Mouse (Mus musculus) limb, embryonic 14.5 days (tissue): Measurements from ENCODE around the gene Mfsd4b3. TPM values are rescaled to one million over a fixed set of nuclear protein-coding genes. Genes with fewer than 3 reads are reported as not detected.
"Not testable (repeated sequence)": the region's sequence is repeated elsewhere in the genome, so short reads cannot be mapped to it uniquely, and the experiment has no call there.

Source experiments
- ATAC-seq: fragments of 200-750 bp; cut with Nextera tagmentation; 2 replicates; pipeline ENCODE4 v1.8.0; 2017; ENCODE audit warnings: low read depth, moderate number of reproducible peaks, moderate TSS enrichment; ENCODE audit not compliant: low FRiP score
- DNase-seq: peaks from one replicate; pipeline ENCODE4 v3.0.0-alpha.2; 2015; ENCODE audit warnings: low spot score
- H3K27ac ChIP-seq: fragments of 300-500 bp; sonication (generic); replicated peaks from 2 replicates; pipeline ENCODE4 v1.5.1; 2014; ENCODE audit warnings: low read depth, mild to moderate bottlenecking, low read length, moderate library complexity, mixed read lengths
- H3K27me3 ChIP-seq: fragments of 300-500 bp; sonication (generic); 2 replicates; pipeline ENCODE4 v1.6.1; 2014; ENCODE audit warnings: low read length, mixed read lengths; ENCODE audit not compliant: control insufficient read depth, insufficient read depth
- H3K36me3 ChIP-seq: fragments of 300-500 bp; sonication (generic); 2 replicates; pipeline ENCODE4 v1.6.1; 2014; ENCODE audit warnings: mild to moderate bottlenecking, low read length, moderate library complexity, mixed read lengths; ENCODE audit not compliant: control insufficient read depth, insufficient read depth
- H3K4me1 ChIP-seq: fragments of 300-500 bp; sonication (generic); 2 replicates; pipeline ENCODE4 v1.6.1; 2014; ENCODE audit warnings: antibody characterized with exemption, low read length, mixed read lengths; ENCODE audit not compliant: control insufficient read depth, insufficient read depth
- H3K4me2 ChIP-seq: fragments of 300-500 bp; sonication (generic); replicated peaks from 2 replicates; pipeline ENCODE4 v1.6.1; 2014; ENCODE audit warnings: low read depth, mild to moderate bottlenecking, low read length, moderate library complexity; ENCODE audit not compliant: severe bottlenecking
- H3K4me3 ChIP-seq: fragments of 300-500 bp; sonication (generic); replicated peaks from 2 replicates; pipeline ENCODE4 v1.5.1; 2014; ENCODE audit warnings: low read length
- H3K9ac ChIP-seq: fragments of 300-500 bp; sonication (generic); 2 replicates; pipeline ENCODE4 v1.6.1; 2014; ENCODE audit warnings: mild to moderate bottlenecking, low read depth, low read length, moderate library complexity; ENCODE audit not compliant: severe bottlenecking
- H3K9me3 ChIP-seq: fragments of 300-500 bp; sonication (generic); 2 replicates; pipeline ENCODE4 v1.6.1; 2016; ENCODE audit warnings: low read length; ENCODE audit not compliant: control insufficient read depth
- POLR2A ChIP-seq: fragments of 200-500 bp; IDR thresholded peaks from 2 replicates; pipeline ENCODE4 v1.8.0; 2012; ENCODE audit warnings: inconsistent platforms, mild to moderate bottlenecking, moderate library complexity, borderline replicate concordance; ENCODE audit not compliant: insufficient read depth, insufficient read length; ENCODE audit errors: extremely low read depth
- WGBS: fragments of 180-500 bp; shearing (Covaris S2); extraction: QIAGEN DNeasy Blood & Tissue Kit; methylation state at CpG from one replicate; pipeline ENCODE4 v1.1.7; 2014; 5-methylcytosine and 5-hydroxymethylcytosine counted together
- polyA plus RNA-seq, 2 experiments: library from polyadenylated mRNA; depleted of rRNA in 1 of 2; stranded (reverse) in 1 of 2; unstranded in 1 of 2; fragments of >200 nt; fragmentation: Nextera tagmentation in 1 of 2; extraction: Ambion mirVana in 1 of 2; gene quantifications; 2 replicates each; pipeline versions ENCODE4 v1.2.1 to v1.2.3; 2012 to 2014

Gene Mfsd4b3
- polyA plus RNA-seq, 2 experiments = 0.44 to 0.48 TPM

- Histone ChIP-seq H3K4me3 (peak within 1 kb of the TSS; percentile 43), H3K27ac (no peak within 1 kb of the TSS), H3K9me3 (no peaks in the 10 kb centered on the region), H3K36me3 (no peaks in the 10 kb centered on the region), H3K27me3 (peaks cover 15% of the 10 kb centered on the region), H3K9ac (peak within 1 kb of the TSS; percentile 52), H3K4me2 (peak within 1 kb of the TSS; percentile 89), H3K4me1 (peaks cover 9% of the 10 kb centered on the region; the same call in 1 of the 2 replicates)
- TF ChIP-seq POLR2A = no peak
- under 1% methylated on average over 31 of the region's 41 CpGs for WGBS
- ATAC-seq (no peak), DNase-seq (no peak)
Measured at GRCm38 (mm10) chr10:39926616-39927139, 33.3 kb downstream of the Mfsd4b3 start, which contains the start of gene Mfsd4b2. Gene Mfsd4b2, minus strand, starts transcription at chr10:39926923.

DNA sequence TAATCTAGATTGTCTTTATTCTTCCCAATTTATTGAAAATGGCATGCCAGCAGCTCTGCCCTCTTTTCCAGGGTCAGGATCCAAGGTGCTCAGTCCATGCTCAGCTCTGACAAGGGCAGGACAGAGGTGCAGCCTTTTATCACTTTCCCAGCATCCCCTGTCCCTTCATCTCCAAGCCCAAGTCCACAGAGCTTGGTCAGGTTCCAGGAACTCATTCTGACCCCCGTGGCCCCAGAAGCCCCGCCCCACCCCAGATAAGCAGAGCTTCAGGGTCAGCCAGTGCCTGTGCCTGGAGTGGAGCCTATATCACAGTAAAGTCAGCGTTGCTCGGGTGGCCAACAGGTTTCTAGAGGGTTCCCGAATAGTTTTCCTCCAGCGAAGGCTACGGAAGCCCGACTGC lies 35.4 kb downstream of the Mfsd4b3 start:
- H3K36me3 ChIP-seq, H3K4me3 ChIP-seq, H3K4me2 ChIP-seq, DNase-seq, H3K9me3 ChIP-seq, H3K9ac ChIP-seq, H3K27ac ChIP-seq, H3K4me1 ChIP-seq, ATAC-seq: not testable (repeated sequence)
- 67% methylated on average over 8 of the region's 8 CpGs for WGBS
- H3K27me3 ChIP-seq = peaks cover 15% of the 10 kb centered on the region

- H3K9ac ChIP-seq = no peak overlapping the region
- no peak overlapping the region for H3K4me2 ChIP-seq
- no peak for TF ChIP-seq POLR2A
- no peaks in the 10 kb centered on the region for H3K27me3 ChIP-seq
- no peaks in the 10 kb centered on the region for H3K36me3 ChIP-seq
- DNase-seq (no peak), ATAC-seq (no peak)
- no peak overlapping the region for H3K4me3 ChIP-seq
- no peak overlapping the region for H3K27ac ChIP-seq
- no peaks in the 10 kb centered on the region for H3K4me1 ChIP-seq
- no peaks in the 10 kb centered on the region for H3K9me3 ChIP-seq
Measured at GRCm38 (mm10) chr10:39912616-39913015, 47.3 kb downstream of the Mfsd4b3 start.

GRCm38 (mm10) chr10:39908768-39909441 lies 51.0 kb downstream of the Mfsd4b3 start:
- Histone ChIP-seq H3K4me1 (no peaks in the 10 kb centered on the region), H3K4me2 (no peak overlapping the region), H3K36me3 (no peaks in the 10 kb centered on the region), H3K27me3 (no peaks in the 10 kb centered on the region), H3K4me3 (no peak overlapping the region), H3K9ac (no peak overlapping the region), H3K9me3 (no peaks in the 10 kb centered on the region), H3K27ac (no peak overlapping the region)
- DNase-seq (no peak), ATAC-seq (no peak)
- TF ChIP-seq POLR2A = no peak
- WGBS = 72% methylated on average over 13 of the region's 13 CpGs

DNA sequence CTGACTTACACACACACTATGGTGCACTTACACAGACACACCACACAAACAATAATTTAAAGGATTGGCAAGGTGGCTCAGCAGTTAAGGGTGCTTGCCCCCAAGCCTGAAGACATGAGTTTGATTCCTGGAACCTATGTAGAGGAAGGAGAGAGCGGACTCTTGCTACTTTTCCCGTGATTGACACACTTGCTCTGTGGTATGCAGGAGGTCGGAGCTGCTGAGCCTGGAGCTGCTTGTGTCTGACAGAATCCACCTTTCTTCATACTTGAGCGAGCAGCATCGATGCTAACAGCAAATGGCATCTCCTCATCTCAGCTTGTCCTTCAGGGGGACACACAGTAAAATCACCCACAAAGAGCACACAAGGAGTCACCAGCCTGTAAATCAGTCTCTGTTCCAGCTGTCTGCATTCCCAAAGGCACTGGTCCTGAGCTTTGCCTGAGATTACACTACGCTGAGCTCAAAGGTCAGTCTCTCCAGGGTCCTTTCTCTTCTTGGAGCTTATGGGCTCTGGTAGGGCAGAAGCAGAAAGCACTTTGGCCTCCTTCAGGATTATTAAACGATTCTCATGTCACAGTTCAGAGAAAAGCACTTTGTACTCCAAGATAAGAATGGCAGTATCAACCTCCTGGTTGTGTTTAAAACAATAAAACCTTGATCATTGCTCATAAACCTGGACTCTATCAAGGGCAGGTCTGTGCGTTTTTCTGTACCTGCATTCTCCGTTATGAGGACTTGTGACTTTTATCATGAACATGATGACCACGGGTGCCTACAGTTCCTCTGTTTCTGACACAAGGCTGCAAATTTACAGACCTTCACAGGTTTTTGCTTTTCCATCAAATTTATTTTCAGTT lies 52.9 kb downstream of the Mfsd4b3 start:
- ATAC-seq = no peak
- no peak for TF ChIP-seq POLR2A
- no peak overlapping the region for H3K4me2 ChIP-seq

More for the DNA sequence above, 52.9 kb downstream of the Mfsd4b3 start:
- Histone ChIP-seq H3K9ac (no peak overlapping the region), H3K36me3 (no peaks in the 10 kb centered on the region), H3K4me3 (no peak overlapping the region), H3K27me3 (no peaks in the 10 kb centered on the region), H3K9me3 (no peaks in the 10 kb centered on the region), H3K27ac (no peak overlapping the region), H3K4me1 (no peaks in the 10 kb centered on the region)
- DNase-seq = no peak
- 75% methylated on average over 10 of the region's 10 CpGs for WGBS
